Mouse (Mus musculus) frontal cortex, adult 2 months (tissue): ENCODE data around the gene Ppp2r5e. TPM values are rescaled to one million over a fixed set of nuclear protein-coding genes. Genes with fewer than 3 reads are reported as not detected.
A peak's percentile ranks its signal among the peaks of the same experiment; 100 is the strongest.

Source experiments
- DNase-seq, 2 experiments: peaks; one replicate each; pipeline ENCODE4 v3.0.0; 2022; ENCODE audit warnings: low spot score in 1 of 2; ENCODE audit errors: extremely low spot score in 1 of 2
- polyA plus RNA-seq: library from polyadenylated mRNA; depleted of rRNA; stranded (reverse); fragments of >200 nt; gene quantifications from 2 replicates; pipeline ENCODE4 v1.2.3, GENCODE M21; 2012

Gene Ppp2r5e
- polyA plus RNA-seq, 1 experiment = 40.9 TPM

GRCm38 (mm10) chr12:75579076-75579475 is 17.0 kb downstream of the Ppp2r5e start:
- no peak for DNase-seq

DNA sequence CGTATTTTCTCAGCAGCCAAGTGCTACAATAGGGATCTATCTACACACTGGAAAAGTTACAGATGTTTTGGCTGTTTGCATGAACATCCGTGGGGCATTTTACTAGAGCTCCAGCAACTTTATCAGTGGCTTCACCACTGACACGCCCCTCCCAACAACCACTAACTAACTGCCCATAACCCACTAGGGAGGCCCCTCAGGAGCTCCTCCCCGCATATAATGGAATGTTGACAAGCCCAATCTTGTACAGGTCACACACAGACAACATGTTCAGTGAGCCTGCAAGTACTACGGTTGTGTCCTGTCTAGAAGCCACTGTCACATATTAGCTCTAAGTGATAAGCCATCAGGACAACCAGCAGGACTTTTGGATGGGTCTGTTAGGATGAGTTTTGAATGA is 18.8 kb downstream of the Ppp2r5e start:
- DNase-seq = no peak

GRCm38 (mm10) chr12:75572271-75572670 is 23.8 kb downstream of the Ppp2r5e start:
- peak in 1 of 2 experiments; percentile 34 for DNase-seq

DNA sequence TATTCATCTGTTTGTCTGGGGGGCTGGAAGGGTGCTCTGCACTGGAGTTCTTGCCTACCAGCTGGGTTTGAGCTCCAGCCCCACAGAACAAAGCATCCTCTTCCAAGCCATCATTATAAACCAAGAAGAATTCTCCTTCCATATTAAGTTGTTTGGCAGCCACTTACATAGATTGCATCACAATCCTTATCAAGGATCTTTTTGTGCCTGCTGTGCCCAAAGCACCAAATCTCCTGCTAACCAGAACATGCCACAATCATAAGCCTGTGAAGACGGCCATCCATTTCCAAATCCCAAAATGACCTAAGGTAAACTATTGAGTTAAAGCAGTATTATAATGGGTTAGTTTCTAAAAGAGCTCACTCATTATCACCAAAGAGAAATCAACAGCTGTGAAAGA is 25.9 kb downstream of the Ppp2r5e start:
- DNase-seq = no peak

DNA sequence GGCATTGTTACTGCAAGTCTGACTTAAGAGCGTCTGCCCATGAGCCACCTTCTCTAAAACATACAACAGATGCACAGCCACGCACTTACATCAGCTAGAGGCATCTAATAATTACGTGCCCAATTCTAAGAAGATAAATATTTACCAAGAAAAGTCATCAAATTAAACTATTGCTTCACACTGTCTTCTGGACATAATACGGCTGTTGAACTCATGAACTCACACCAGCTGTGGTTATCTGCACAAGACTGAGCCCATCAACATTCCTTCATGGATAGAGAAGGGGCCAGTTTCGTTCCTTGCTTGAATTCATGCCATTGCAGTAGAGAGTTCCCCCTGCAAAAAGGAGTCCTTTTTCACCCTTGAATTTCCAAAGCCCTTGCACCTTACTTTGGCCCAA is 28.3 kb downstream of the Ppp2r5e start:
- DNase-seq = no peak

- no peak for DNase-seq
These were observed 30.3 kb downstream of the Ppp2r5e start for GRCm38 (mm10) chr12:75565756-75566155.

- no peak for DNase-seq
These were observed 31.5 kb downstream of the Ppp2r5e start for GRCm38 (mm10) chr12:75564498-75564897.

- no peak for DNase-seq
These were observed 32.9 kb downstream of the Ppp2r5e start for GRCm38 (mm10) chr12:75562996-75563618.

GRCm38 (mm10) chr12:75560681-75561387 is 35.2 kb downstream of the Ppp2r5e start:
- DNase-seq = no peak

DNA sequence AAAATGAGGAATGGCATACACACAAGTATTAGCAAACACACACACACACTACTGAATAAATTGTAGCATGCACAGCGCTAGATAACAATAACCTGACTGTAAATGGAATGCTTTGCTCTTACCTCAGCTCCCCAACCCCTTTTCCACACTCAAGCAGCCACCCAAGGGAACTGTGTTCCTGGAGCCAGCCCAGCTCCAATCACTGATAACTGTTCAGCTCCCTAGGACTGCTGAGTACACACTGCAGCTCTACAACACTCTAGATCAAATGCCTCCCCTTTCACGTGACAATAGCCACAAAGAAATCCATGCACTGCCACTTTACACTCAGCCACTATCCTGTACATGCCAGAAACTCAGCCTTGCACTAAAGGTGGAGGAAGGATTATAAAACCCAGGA is 36.8 kb downstream of the Ppp2r5e start:
- DNase-seq = no peak

DNA sequence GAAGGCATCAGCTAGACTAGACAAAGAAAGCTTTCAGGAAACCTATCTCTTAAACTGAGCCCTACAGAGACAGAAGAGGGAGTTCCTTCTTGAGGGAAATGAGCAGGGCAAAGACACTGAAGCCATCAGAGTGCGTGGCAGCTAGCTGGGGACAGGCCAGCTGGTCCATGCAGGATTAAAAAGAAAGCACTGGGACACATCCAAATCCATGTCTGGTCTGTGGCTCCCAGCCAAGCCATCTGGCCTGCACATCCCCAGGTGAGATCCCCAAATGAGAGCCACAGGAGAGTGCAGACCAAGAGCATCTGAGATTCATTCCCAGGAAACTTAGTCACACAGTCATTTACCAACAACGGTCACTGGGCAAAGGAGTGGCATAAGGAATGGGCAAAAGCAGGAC is 38.2 kb downstream of the Ppp2r5e start:
- DNase-seq = no peak

- no peak for DNase-seq
These were observed 41.0 kb downstream of the Ppp2r5e start for GRCm38 (mm10) chr12:75555032-75555431.

GRCm38 (mm10) chr12:75552296-75552695 is 43.7 kb downstream of the Ppp2r5e start:
- no peak for DNase-seq

DNA sequence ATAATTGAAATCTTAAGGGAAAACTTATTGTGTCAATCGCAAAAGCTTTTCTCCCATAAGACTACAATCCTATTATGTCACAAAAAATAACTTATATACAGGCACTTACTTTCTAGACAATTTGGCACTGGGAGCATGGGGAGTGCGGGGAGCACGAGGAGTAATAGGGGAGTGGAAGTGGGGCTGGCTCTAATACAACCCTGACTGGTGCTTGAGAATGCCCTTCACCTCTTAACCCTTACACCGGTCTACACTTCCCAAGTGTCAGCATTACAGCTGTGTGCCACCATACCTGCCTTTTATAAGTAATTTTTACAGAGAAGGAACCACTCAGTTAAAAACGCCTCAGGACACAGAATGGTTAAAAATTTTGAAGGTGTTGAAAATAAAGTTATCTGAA is 44.4 kb downstream of the Ppp2r5e start:
- no peak for DNase-seq

DNA sequence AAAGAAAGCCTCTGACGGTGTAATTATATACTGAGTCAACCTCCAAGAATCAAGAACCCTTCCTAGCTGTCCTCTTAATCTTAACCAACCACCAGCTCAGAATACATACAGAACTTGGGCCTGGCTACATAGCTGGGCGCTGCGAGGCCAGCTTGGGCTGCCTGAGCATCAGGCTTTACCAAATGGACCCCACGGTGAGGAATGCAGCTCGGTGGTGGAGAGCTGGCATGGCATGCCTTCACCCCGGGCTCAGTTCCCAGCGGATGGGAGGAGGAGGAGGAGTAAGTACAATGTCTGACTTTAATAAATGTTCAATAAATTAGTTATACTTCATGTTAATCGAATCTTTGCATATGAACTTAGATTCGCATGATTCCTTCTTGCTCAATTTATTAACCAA is 47.0 kb downstream of the Ppp2r5e start:
- no peak for DNase-seq

GRCm38 (mm10) chr12:75547174-75547573 is 48.9 kb downstream of the Ppp2r5e start:
- no peak for DNase-seq

- no peak for DNase-seq
These were observed 49.8 kb downstream of the Ppp2r5e start for GRCm38 (mm10) chr12:75546241-75546640.

DNA sequence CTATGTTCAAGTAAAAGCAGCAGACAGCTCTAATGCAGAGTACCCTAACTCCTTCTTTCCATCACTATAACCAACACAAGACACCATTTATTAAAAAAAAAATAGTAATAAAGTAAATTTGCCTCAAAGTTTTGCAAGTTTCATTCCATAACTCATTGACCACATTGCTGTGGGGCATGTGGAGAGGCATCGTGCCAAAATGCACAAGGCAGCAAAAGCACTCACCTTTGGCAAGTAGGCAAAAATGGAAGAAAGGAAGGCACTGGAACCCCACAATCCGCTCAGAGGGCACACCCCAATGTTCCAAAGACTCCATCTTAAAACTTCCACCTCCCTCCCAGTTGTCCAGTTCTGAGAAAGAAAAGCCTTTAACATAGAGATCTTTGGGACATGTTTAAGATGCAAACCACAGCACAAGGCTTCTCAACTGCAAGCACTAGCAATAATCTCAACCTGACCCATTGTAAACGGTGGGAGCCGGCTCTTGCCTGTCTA is 50.6 kb downstream of the Ppp2r5e start:
- no peak for DNase-seq

DNA sequence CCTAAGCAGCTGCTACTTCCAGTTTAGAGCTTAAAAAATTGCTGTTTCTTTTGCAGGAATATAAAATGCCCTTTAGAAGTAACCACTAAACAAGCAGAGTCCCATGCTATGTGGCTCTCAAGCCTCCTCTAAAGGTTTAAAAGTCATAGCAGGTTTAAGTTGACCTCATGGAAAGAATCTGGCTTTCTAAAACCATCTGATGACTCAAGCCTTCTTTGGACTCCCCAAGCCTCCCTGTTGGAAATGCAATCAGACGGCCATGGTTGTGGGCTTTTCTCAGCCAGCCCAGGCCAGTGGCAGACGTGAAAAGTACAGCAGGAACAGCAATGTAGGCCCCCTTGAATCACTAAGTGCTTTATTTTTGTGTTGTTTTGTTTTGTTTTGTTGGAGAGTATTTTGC is 51.4 kb downstream of the Ppp2r5e start:
- no peak for DNase-seq

DNA sequence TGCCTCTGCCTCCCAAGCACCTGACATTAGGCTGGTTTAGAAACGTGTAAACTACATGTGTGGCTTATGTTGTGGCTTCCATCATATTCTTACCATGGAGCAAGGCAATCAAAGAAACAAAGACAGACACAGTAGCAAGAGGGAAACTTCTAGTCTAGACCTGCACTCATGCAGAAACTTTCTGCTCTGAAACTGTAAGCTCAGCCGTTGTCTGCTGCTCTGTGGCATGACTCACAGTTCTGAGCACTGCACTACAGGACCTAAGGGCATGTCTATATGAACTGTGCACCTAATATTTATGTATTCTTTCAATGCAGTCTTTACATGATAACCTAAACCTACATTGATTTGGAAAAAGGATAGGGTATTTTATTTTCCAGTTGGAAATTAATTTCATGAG is 51.8 kb downstream of the Ppp2r5e start:
- no peak for DNase-seq

DNA sequence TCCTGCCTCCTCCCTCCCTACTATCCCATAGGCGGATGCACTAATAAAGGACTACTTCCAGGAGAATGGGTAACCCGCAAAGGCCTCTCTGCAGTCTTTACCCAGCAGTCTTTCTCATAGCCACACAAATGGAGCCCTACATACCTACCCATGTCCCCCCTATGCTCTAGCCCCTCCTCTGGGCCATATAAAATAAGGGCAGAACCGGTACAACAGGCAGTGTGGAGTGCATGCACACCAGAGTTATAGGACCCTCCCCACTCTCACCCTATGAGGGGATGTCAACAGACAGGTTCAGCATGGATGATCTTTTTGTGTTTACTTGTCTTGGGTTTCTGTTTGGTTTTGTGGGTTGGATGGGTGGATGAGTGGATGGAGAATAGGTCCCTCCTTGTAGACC is 52.7 kb downstream of the Ppp2r5e start:
- no peak for DNase-seq

DNA sequence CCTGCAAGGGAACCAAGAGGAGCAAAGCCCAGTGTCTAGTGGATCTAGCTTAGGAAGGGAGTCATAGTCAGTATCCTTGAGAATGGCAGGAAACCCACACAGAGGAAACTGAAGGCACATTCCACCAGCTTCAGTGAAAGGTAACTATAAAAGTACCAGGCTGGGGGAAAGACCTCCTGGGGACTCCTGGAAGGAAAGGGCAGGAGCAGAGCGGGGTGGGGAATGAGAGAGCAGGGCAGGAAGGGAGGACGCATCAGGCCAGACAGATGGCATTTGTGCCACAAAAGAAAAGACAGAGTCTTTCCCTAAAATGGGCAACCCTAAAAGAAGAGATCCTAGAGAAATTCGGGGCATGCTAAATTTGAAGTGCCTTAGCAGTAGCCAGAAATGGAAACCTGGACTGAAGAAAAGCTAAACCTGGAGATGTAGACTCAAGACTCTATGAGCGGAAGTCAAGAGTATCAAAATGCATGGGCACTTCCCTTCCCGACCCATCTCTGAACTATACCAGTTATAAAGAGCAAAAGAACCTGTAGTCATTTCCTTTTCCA is 55.3 kb downstream of the Ppp2r5e start:
- DNase-seq = peak in 1 of 2 experiments; percentile 36
